Comparison of ENCODE assay signal across 8 mouse cellular contexts in genomic region chr19:38930252-38930787, GRCm38 (mm10). TPM values are rescaled to one million over a fixed set of nuclear protein-coding genes. Genes with fewer than 3 reads are reported as not detected.
DNase-seq lines count a peak whose midpoint lies in the region; ATAC-seq and TF ChIP-seq lines count a peak whose summit lies in the region.

No protein-coding gene starts in this region.

- no peaks in the 10 kb centered on the region for H3K9me3 ChIP-seq in neural tube, embryonic 11.5 days (ENCODE audit: control insufficient read depth, low read length)
- no peaks in the 10 kb centered on the region for H3K9me3 ChIP-seq in liver, embryonic 14.5 days (ENCODE audit: control insufficient read depth, low read length)

- ATAC-seq in neural tube, embryonic 11.5 days (ENCODE audit: insufficient read depth, low FRiP score, low TSS enrichment), result peak; percentile 39
- ATAC-seq in liver, embryonic 14.5 days (ENCODE audit: insufficient read depth), result peak; percentile 42

- H3K4me2 ChIP-seq in neural tube, embryonic 11.5 days (ENCODE audit: low read depth), result peak overlapping the region; percentile 58
- peak overlapping the region; percentile 93 for H3K4me2 ChIP-seq in liver, embryonic 14.5 days (ENCODE audit: low read depth)

- no peaks in the 10 kb centered on the region for H3K36me3 ChIP-seq in neural tube, embryonic 11.5 days (ENCODE audit: control insufficient read depth, insufficient read depth, low read length)
- peaks cover 17% of the 10 kb centered on the region for H3K36me3 ChIP-seq in liver, embryonic 14.5 days (replicated peaks; ENCODE audit: control insufficient read depth, insufficient read depth, low read depth)

- TF ChIP-seq EP300 in liver, embryonic 14.5 days (IDR thresholded peaks at IDR 0.05; ENCODE audit: low read depth), result no peak

- DNase-seq in neural tube, embryonic 11.5 days (ENCODE audit: low spot score), result no peak
- no peak for DNase-seq in neural tube, embryonic 10.5 days (ENCODE audit: extremely low spot score, low spot score)
- peak; percentile 37 for DNase-seq in embryo, embryonic 10.5 days (ENCODE audit: low spot score)
- peak; percentile 1 to 6 for DNase-seq in heart, postnatal 36 days
- peak in 1 of 3 experiments; percentile 3 for DNase-seq in liver, embryonic 14.5 days (ENCODE audit: low read depth in 3 of 3, low spot score in 3 of 3)
- DNase-seq in yolk sac, embryonic 10.5 days (ENCODE audit: low spot score), result peak; percentile 2
- DNase-seq in urinary bladder, postnatal 25 days (ENCODE audit: low spot score), result no peak
- no peak for DNase-seq in gastrocnemius, postnatal 4 days (ENCODE audit: low spot score in 2 of 2)

- H3K27me3 ChIP-seq in neural tube, embryonic 11.5 days (ENCODE audit: control insufficient read depth, insufficient read depth, low read length), result no peaks in the 10 kb centered on the region
- H3K27me3 ChIP-seq in liver, embryonic 14.5 days (ENCODE audit: control insufficient read depth, insufficient read depth, low read length), result no peaks in the 10 kb centered on the region

- TF ChIP-seq CTCF in liver, embryonic 14.5 days (IDR thresholded peaks at IDR 0.05; ENCODE audit: low read depth), result no peak

- WGBS in neural tube, embryonic 11.5 days, result 3% methylated on average over 23 of the region's 23 CpGs
- WGBS in liver, embryonic 14.5 days (ENCODE audit: insufficient replicate concordance), result under 1% methylated on average over 23 of the region's 23 CpGs

- peak overlapping the region; percentile 53 for H3K4me3 ChIP-seq in neural tube, embryonic 11.5 days (ENCODE audit: low read depth, low read length)
- H3K4me3 ChIP-seq in liver, embryonic 14.5 days (ENCODE audit: insufficient read depth in 1 of 2, low read depth in 2 of 2, low read length in 2 of 2), result peak overlapping the region; percentile 89 to 92

- no peak overlapping the region for H3K27ac ChIP-seq in neural tube, embryonic 11.5 days (ENCODE audit: low read depth, low read length)
- no peak overlapping the region for H3K27ac ChIP-seq in liver, embryonic 14.5 days

- intact Hi-C loops in heart, postnatal 36 days (cut with DNase I), result no loop called here

- peak overlapping the region; percentile 80 for H3K9ac ChIP-seq in neural tube, embryonic 11.5 days (ENCODE audit: low read length)
- peak overlapping the region; percentile 94 for H3K9ac ChIP-seq in liver, embryonic 14.5 days (replicated peaks)

- no peaks in the 10 kb centered on the region for H3K4me1 ChIP-seq in neural tube, embryonic 11.5 days (ENCODE audit: control insufficient read depth, insufficient read depth, low read length)
- H3K4me1 ChIP-seq in liver, embryonic 14.5 days (replicated peaks; ENCODE audit: control insufficient read depth in 2 of 2, insufficient read depth in 2 of 2, low read length in 1 of 2), result peaks cover 3 to 6% of the 10 kb centered on the region in 2 experiments; a peak in 3 of 4 replicates

RNA-seq across cellular contexts. Expression of gene Hells, which starts 0.4 kb away (rescaled TPM):
- 72.7 and 74.7 TPM in 2 replicates for polyA plus RNA-seq in neural tube, embryonic 11.5 days (2014; fragmentation: Nextera tagmentation; extraction: Ambion mirVana)
- total RNA-seq in heart, postnatal 36 days (2021), result 1 to 10 TPM in 1 of 2 experiments, under 1 TPM in 1; 0.84 to 2.0 TPM
- 6.6 and 12.6 TPM in 2 replicates for polyA plus RNA-seq in liver, embryonic 14.5 days (2012; rRNA removed)
- 26.1 and 27.8 TPM in 2 replicates for polyA plus RNA-seq in liver, embryonic 14.5 days (2014; fragmentation: Nextera tagmentation; extraction: Ambion mirVana)
- 10 to 100 TPM; 12.4 to 13.6 TPM for total RNA-seq in gastrocnemius, postnatal 4 days (2021)

Comparison
In these comparisons a context has a peak if more than half of its experiments do, and no peak if none do; other contexts are left out.
1. DNase-seq: peak in embryo, embryonic 10.5 days (single experiment), heart, postnatal 36 days (2 of 2) and yolk sac, embryonic 10.5 days (single experiment); none in neural tube, embryonic 11.5 days (single experiment), neural tube, embryonic 10.5 days (single experiment), urinary bladder, postnatal 25 days (single experiment) and gastrocnemius, postnatal 4 days (0 of 2).
2. RNA of gene Hells, which starts 0.4 kb away (total RNA-seq): 12.4 to 13.6 TPM in gastrocnemius, postnatal 4 days; 0.84 to 2.0 TPM in heart, postnatal 36 days; every median in the first group is over 4 times any median in the second.